Mouse (Mus musculus) liver, embryonic 14.5 days (tissue): ENCODE results near the gene Ralgps1.

Experiments
- CTCF ChIP-seq: IDR thresholded peaks from 2 replicates; pipeline ENCODE4 v1.5.1; 2016; ENCODE audit warnings: antibody characterized with exemption, low read depth, control low read depth
- EP300 ChIP-seq: IDR thresholded peaks from 2 replicates; pipeline ENCODE4 v1.6.1; 2016; ENCODE audit warnings: antibody characterized with exemption, low read depth

- TF ChIP-seq CTCF = no peak
- no peak for TF ChIP-seq EP300
Measured at GRCm38 (mm10) chr2:33414019-33414418, 42.7 kb upstream of the Ralgps1 start.
